In genomic region chr19:59949731-59950130, GRCm38 (mm10) we compare ENCODE assay signal across 15 mouse cellular contexts.
"Had no signal": no experiment of that assay in that cellular context is flagged by ENCODE, and none has a peak within 500 bp of the region (broad histone marks: within the 10 kb centered on the region; RNA-seq: fewer than 3 reads in every experiment).

No protein-coding gene starts in this region.

- H3K4me1 ChIP-seq: neural tube, embryonic 15.5 days; stomach, embryonic 15.5 days had no signal

- H3K36me3 ChIP-seq: neural tube, embryonic 15.5 days; stomach, embryonic 15.5 days had no signal

- H3K27me3 ChIP-seq: neural tube, embryonic 15.5 days; stomach, embryonic 15.5 days had no signal

- DNase-seq: retina, postnatal 1 day; right cerebral cortex, adult 18-20 months; right cerebral cortex, postnatal 14 days; right cerebral cortex, postnatal 25 days; right cerebral cortex, postnatal 4 days; spleen, adult 18-20 months; thymus, adult 18-20 months; thymus, adult 2 months; thymus, postnatal 14 days; thymus, postnatal 25 days; thymus, postnatal 36 days; thymus, postnatal 4 days had no signal

- H3K9me3 ChIP-seq: neural tube, embryonic 15.5 days; stomach, embryonic 15.5 days had no signal

- H3K9ac ChIP-seq: neural tube, embryonic 15.5 days; stomach, embryonic 15.5 days had no signal

- H3K27ac ChIP-seq: neural tube, embryonic 15.5 days; stomach, embryonic 15.5 days; stomach, postnatal 0 days had no signal

- H3K4me2 ChIP-seq: neural tube, embryonic 15.5 days; stomach, embryonic 15.5 days had no signal

- H3K4me3 ChIP-seq: neural tube, embryonic 15.5 days; stomach, embryonic 15.5 days had no signal
